Mouse (Mus musculus) MEL (cell line): ENCODE measurements around the gene Map1b.

Experiments
- CTCF ChIP-seq, 3 experiments: IDR thresholded peaks in 2 of 3; conservative IDR thresholded peaks in 1 of 3; 2 replicates each; pipeline ENCODE4 v1.5.1; 2011 to 2012; ENCODE audit warnings: low read length in 3 of 3, low read depth in 2 of 3, mild to moderate bottlenecking in 2 of 3, improper control_type of control experiment in 1 of 3, inconsistent platforms in 1 of 3, mixed read lengths in 1 of 3, moderate library complexity in 1 of 3; ENCODE audit not compliant: control insufficient read depth in 1 of 3, insufficient read depth in 1 of 3, poor library complexity in 1 of 3, severe bottlenecking in 1 of 3
- E2F4 ChIP-seq: IDR thresholded peaks from 2 replicates; pipeline ENCODE4 v1.6.1; 2011; ENCODE audit warnings: low read depth, low read length, improper control_type of control experiment, borderline replicate concordance
- GATA1 ChIP-seq: IDR thresholded peaks from 2 replicates; pipeline ENCODE4 v1.6.1; 2011; ENCODE audit warnings: low read depth, low read length, improper control_type of control experiment
- HCFC1 ChIP-seq: IDR thresholded peaks from 2 replicates; pipeline ENCODE4 v1.6.1; 2012; ENCODE audit warnings: low read depth, mild to moderate bottlenecking, inconsistent platforms, low read length, improper control_type of control experiment, moderate library complexity
- POLR2A ChIP-seq, 2 experiments: IDR thresholded peaks; 2 replicates each; pipeline ENCODE4 v1.6.1; 2011 to 2012; ENCODE audit warnings: low read length in 2 of 2, mild to moderate bottlenecking in 2 of 2, control low read depth in 1 of 2, improper control_type of control experiment in 1 of 2, low read depth in 1 of 2, moderate library complexity in 1 of 2; ENCODE audit not compliant: control insufficient read depth in 1 of 2, insufficient read depth in 1 of 2, poor library complexity in 1 of 2
- POLR2AphosphoS2 ChIP-seq: IDR thresholded peaks from 2 replicates; pipeline ENCODE4 v1.6.1; 2011; ENCODE audit warnings: low read length, improper control_type of control experiment
- POLR2AphosphoS5 ChIP-seq: IDR thresholded peaks from 2 replicates; pipeline ENCODE4 v1.6.1; 2012; ENCODE audit warnings: low read depth, borderline replicate concordance, mild to moderate bottlenecking, inconsistent platforms, low read length, moderate library complexity, mixed read lengths
- SMC3 ChIP-seq: IDR thresholded peaks from 2 replicates; pipeline ENCODE4 v1.6.1; 2011; ENCODE audit warnings: low read depth, low read length, improper control_type of control experiment
- USF1 ChIP-seq: IDR thresholded peaks from 2 replicates; pipeline ENCODE4 v1.6.1; 2014; ENCODE audit warnings: low read depth, mild to moderate bottlenecking, inconsistent platforms, low read length, improper control_type of control experiment, moderate library complexity
- ZKSCAN1 ChIP-seq: IDR thresholded peaks from 2 replicates; pipeline ENCODE4 v1.6.1; 2012; ENCODE audit warnings: low read depth, mild to moderate bottlenecking, inconsistent platforms, low read length, improper control_type of control experiment, moderate library complexity

DNA sequence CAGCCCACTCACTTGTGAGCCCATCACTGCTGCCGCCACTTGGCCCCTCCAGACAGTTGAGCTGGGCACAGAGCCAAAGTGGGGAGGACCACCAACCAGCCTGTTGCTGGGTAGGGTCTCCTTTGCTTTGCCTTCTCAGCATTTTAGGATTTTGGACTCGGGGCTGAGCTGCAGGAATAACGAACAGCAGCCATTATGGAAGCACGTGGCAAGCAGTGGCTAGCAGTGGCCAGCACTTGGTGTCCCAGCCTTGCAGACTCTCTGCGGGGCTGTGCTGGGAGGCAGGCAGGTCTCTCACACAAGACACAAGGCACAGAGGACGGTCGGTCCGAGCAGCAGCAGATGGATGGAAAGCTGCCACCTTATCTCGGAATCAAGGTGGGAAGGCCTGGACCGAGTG lies 31.4 kb downstream of the Map1b start:
- no peak for TF ChIP-seq USF1
- no peak for TF ChIP-seq POLR2AphosphoS5
- TF ChIP-seq CTCF (IDR thresholded peaks at IDR 0.05 in 2 of 3, conservative IDR thresholded peaks at IDR 0.05 in 1 of 3; ENCODE audit: control insufficient read depth in 1 of 3, insufficient read depth in 1 of 3, low read depth in 2 of 3, low read length in 3 of 3, poor library complexity in 1 of 3, severe bottlenecking in 1 of 3): no peak
- TF ChIP-seq POLR2A (IDR thresholded peaks at IDR 0.05; ENCODE audit: control insufficient read depth in 1 of 2, insufficient read depth in 1 of 2, low read depth in 1 of 2, low read length in 2 of 2, poor library complexity in 1 of 2): no peak
- TF ChIP-seq E2F4: no peak
- no peak for TF ChIP-seq ZKSCAN1
- no peak for TF ChIP-seq GATA1
- TF ChIP-seq HCFC1: no peak
- TF ChIP-seq POLR2AphosphoS2: no peak
- TF ChIP-seq SMC3: no peak
